Comparison of ENCODE assay signal across 14 mouse cellular contexts in the genomic region with DNA sequence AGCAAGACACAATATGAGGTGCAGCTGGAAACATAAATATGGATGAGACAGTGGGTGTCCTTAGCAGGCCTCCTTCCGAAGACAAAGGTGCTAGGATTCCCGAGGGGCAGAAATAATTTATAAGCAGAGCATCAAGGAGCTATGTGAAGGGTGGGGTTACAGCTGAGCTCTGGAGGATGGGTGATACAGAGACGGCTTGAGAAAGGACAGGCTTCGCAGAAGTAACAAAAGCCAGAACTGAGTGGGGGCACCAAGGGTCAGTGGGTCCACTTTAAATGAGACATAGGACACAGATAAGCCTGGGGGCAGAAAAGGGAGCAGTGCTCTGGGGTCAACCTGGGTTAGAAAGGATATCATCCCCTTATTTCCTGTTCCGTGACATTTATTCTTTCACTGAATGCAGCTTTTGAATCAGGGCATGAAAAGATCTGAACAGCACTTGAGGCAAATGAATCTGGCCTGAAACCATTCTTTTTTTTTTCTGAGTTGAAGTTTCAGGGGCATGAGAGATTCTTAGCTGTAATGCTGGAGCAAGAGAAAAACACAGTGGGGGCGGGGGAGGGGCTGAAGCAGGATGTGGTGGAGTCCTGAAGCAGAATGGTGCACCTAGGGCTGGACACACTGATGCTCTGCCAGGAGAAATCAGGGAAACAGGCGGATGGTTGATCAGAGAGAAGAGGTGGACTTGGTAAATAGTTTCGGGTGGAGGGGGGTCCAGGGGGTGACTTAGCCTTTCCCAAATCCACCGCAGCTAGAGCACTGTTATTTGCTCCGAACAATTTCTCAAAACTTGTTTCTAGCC.
DNase-seq lines count a peak whose midpoint lies in the region; ATAC-seq and TF ChIP-seq lines count a peak whose summit lies in the region.
"Had no signal": no experiment of that assay in that cellular context is flagged by ENCODE, and none has a peak within 500 bp of the region (broad histone marks: within the 10 kb centered on the region; RNA-seq: fewer than 3 reads in every experiment).

No protein-coding gene starts in this region.

- TF ChIP-seq CTCF in forebrain, postnatal 0 days (IDR thresholded peaks at IDR 0.05; ENCODE audit: low read depth) = no peak

- no peak for DNase-seq in forebrain, postnatal 0 days
- DNase-seq in neural tube, embryonic 10.5 days (ENCODE audit: extremely low spot score, low spot score) = peak; percentile 21
- DNase-seq in testis, postnatal 10 days (ENCODE audit: low spot score) = no peak
- DNase-seq in left cerebral cortex, adult 18-20 months (ENCODE audit: low spot score in 2 of 2) = no peak
- DNase-seq in heart, postnatal 4 days = no peak
- DNase-seq: cerebellum, postnatal 25 days; kidney, adult 8-10 months; lung, adult 2 months had no signal

- no peak overlapping the region; the same call in 1 of the 2 replicates for H3K9ac ChIP-seq in forebrain, embryonic 13.5 days
- H3K9ac ChIP-seq in forebrain, postnatal 0 days = no peak overlapping the region
- no peak overlapping the region for H3K9ac ChIP-seq in neural tube, embryonic 15.5 days (replicated peaks)
- H3K9ac ChIP-seq in midbrain, embryonic 13.5 days (replicated peaks) = no peak overlapping the region
- H3K9ac ChIP-seq: heart, embryonic 13.5 days; hindbrain, embryonic 15.5 days; limb, embryonic 15.5 days had no signal

- 26% methylated on average over 10 of the region's 10 CpGs for WGBS in forebrain, embryonic 13.5 days
- WGBS in forebrain, postnatal 0 days = 25% methylated on average over 10 of the region's 10 CpGs
- 41% methylated on average over 10 of the region's 10 CpGs for WGBS in neural tube, embryonic 15.5 days
- WGBS in midbrain, embryonic 13.5 days = 12% methylated on average over 10 of the region's 10 CpGs

- peak; percentile 43; the same call in 1 of the 2 replicates for ATAC-seq in forebrain, embryonic 13.5 days
- ATAC-seq in forebrain, postnatal 0 days = no peak
- ATAC-seq in neural tube, embryonic 15.5 days (ENCODE audit: low FRiP score) = no peak
- peak; percentile 75 for ATAC-seq in midbrain, embryonic 13.5 days

- H3K4me2 ChIP-seq in forebrain, embryonic 13.5 days = no peak overlapping the region
- no peak overlapping the region for H3K4me2 ChIP-seq in forebrain, postnatal 0 days (ENCODE audit: low read depth)
- no peak overlapping the region for H3K4me2 ChIP-seq in neural tube, embryonic 15.5 days
- H3K4me2 ChIP-seq in midbrain, embryonic 13.5 days (replicated peaks) = no peak overlapping the region
- H3K4me2 ChIP-seq: heart, embryonic 13.5 days; hindbrain, embryonic 15.5 days; limb, embryonic 15.5 days had no signal

- H3K4me3 ChIP-seq in forebrain, embryonic 13.5 days = no peak overlapping the region
- no peak overlapping the region for H3K4me3 ChIP-seq in forebrain, postnatal 0 days (ENCODE audit: low read depth, low read length)
- no peak overlapping the region for H3K4me3 ChIP-seq in neural tube, embryonic 15.5 days (replicated peaks)
- no peak overlapping the region for H3K4me3 ChIP-seq in midbrain, embryonic 13.5 days (replicated peaks)
- H3K4me3 ChIP-seq: heart, embryonic 13.5 days; hindbrain, embryonic 15.5 days; limb, embryonic 15.5 days had no signal

- no peak overlapping the region for H3K27ac ChIP-seq in forebrain, embryonic 13.5 days
- H3K27ac ChIP-seq in forebrain, postnatal 0 days (ENCODE audit: low read depth, low read length) = no peak overlapping the region
- H3K27ac ChIP-seq in neural tube, embryonic 15.5 days (replicated peaks) = no peak overlapping the region
- H3K27ac ChIP-seq in midbrain, embryonic 13.5 days = no peak overlapping the region
- H3K27ac ChIP-seq: heart, embryonic 13.5 days; hindbrain, embryonic 15.5 days; limb, embryonic 15.5 days had no signal

- no peaks in the 10 kb centered on the region for H3K36me3 ChIP-seq in forebrain, embryonic 13.5 days (ENCODE audit: poor library complexity, severe bottlenecking)
- no peaks in the 10 kb centered on the region for H3K36me3 ChIP-seq in forebrain, postnatal 0 days (ENCODE audit: insufficient read depth)
- H3K36me3 ChIP-seq in neural tube, embryonic 15.5 days = no peaks in the 10 kb centered on the region
- no peaks in the 10 kb centered on the region for H3K36me3 ChIP-seq in midbrain, embryonic 13.5 days
- H3K36me3 ChIP-seq: heart, embryonic 13.5 days; hindbrain, embryonic 15.5 days; limb, embryonic 15.5 days had no signal

- peaks cover 8% of the 10 kb centered on the region for H3K4me1 ChIP-seq in forebrain, embryonic 13.5 days
- no peaks in the 10 kb centered on the region for H3K4me1 ChIP-seq in forebrain, postnatal 0 days (ENCODE audit: insufficient read depth)
- H3K4me1 ChIP-seq in neural tube, embryonic 15.5 days = peaks cover 7% of the 10 kb centered on the region; the same call in 1 of the 2 replicates
- peaks cover 17% of the 10 kb centered on the region for H3K4me1 ChIP-seq in midbrain, embryonic 13.5 days (replicated peaks)
- H3K4me1 ChIP-seq: limb, embryonic 15.5 days had no signal

- no peaks in the 10 kb centered on the region for H3K27me3 ChIP-seq in forebrain, embryonic 13.5 days
- no peaks in the 10 kb centered on the region for H3K27me3 ChIP-seq in forebrain, postnatal 0 days (ENCODE audit: insufficient read depth, low read length)
- H3K27me3 ChIP-seq in neural tube, embryonic 15.5 days (replicated peaks) = no peaks in the 10 kb centered on the region
- H3K27me3 ChIP-seq in midbrain, embryonic 13.5 days = no peaks in the 10 kb centered on the region
- H3K27me3 ChIP-seq: heart, embryonic 13.5 days; hindbrain, embryonic 15.5 days; limb, embryonic 15.5 days had no signal

- H3K9me3 ChIP-seq in forebrain, embryonic 13.5 days (replicated peaks) = no peaks in the 10 kb centered on the region
- no peaks in the 10 kb centered on the region for H3K9me3 ChIP-seq in forebrain, postnatal 0 days (ENCODE audit: low read length)
- H3K9me3 ChIP-seq in neural tube, embryonic 15.5 days (replicated peaks) = no peaks in the 10 kb centered on the region
- H3K9me3 ChIP-seq in midbrain, embryonic 13.5 days = no peaks in the 10 kb centered on the region
- H3K9me3 ChIP-seq: heart, embryonic 13.5 days; hindbrain, embryonic 15.5 days; limb, embryonic 15.5 days had no signal

Comparison
In these comparisons a context has a peak if more than half of its experiments do, and no peak if none do; other contexts are left out.
1. ATAC-seq: peak in forebrain, embryonic 13.5 days (single experiment) and midbrain, embryonic 13.5 days (single experiment); none in forebrain, postnatal 0 days (single experiment) and neural tube, embryonic 15.5 days (single experiment).